Mouse (Mus musculus) left cerebral cortex, postnatal 4 days (tissue): Measurements from ENCODE around the gene Map4k2. TPM values are rescaled to one million over a fixed set of nuclear protein-coding genes. Genes with fewer than 3 reads are reported as not detected.
A peak's percentile ranks its signal among the peaks of the same experiment; 100 is the strongest.
"Not testable (repeated sequence)": the region's sequence is repeated elsewhere in the genome, so short reads cannot be mapped to it uniquely, and the experiment has no call there.

ENCODE experiments used
- DNase-seq: peaks from one replicate; pipeline ENCODE4 v3.0.0-alpha.2; 2022
- intact Hi-C: fragments of 180-260 bp; cut with DNase I; formaldehyde crosslinking; loops from one replicate; pipeline ENCODE4 v1.15.1; 2025
- total RNA-seq, 2 experiments: library from RNA; stranded (reverse); gene quantifications; 2 replicates each; pipeline ENCODE4 v1.2.3; 2021

Map4k2 gene
- 100 to 1,000 TPM in 1 of 2 experiments, 10 to 100 TPM in 1; 91.7 to 102 TPM for total RNA-seq

DNA sequence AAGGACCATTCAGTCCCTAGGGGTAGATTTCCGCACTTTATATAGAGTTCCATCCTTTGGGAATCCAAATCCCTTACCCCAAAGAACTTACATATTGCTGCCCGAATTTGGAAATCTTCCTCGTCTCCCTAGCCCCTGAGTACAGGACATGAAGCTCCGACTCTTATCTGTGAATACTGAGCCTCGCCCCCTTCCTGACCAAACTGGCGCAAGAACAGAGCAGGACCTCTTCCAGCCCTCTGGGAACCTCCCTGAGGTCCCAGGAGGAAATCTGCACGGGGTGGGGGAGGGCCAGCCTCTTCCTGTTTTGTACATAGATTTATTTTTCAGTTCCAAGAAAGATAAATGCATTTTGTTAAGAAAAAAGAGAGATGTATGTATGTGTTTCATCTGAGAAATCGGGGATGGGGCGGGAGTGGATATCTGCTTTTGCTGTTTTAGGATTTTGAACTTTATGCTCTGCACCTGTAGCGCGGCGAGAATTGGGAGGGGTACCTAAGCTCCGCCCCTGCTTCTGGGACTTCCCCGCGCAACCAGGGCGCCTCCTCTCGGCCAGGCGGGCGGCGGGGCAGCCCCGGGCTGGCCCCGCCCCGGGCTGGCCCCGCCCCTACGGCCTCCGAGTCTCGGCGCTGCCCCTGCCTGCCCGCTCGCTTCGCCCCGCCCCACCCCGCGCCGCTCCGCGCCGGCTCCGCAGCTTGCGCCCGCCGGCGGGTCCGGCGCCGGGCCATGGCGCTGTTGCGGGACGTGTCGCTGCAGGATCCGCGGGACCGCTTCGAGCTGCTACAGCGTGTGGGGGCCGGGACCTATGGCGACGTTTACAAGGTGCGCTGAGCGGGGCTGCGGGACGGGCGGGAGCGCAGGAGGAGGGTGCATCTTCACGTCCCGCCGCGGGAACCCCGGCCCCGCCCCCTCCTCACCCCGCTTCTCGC lies at the start of gene Map4k2:
TSS of gene Map4k2 (plus strand) at position 612 of the 929 bp plus-strand sequence.
- intact Hi-C loops: no loop called here
- DNase-seq: peak; percentile 75

DNA sequence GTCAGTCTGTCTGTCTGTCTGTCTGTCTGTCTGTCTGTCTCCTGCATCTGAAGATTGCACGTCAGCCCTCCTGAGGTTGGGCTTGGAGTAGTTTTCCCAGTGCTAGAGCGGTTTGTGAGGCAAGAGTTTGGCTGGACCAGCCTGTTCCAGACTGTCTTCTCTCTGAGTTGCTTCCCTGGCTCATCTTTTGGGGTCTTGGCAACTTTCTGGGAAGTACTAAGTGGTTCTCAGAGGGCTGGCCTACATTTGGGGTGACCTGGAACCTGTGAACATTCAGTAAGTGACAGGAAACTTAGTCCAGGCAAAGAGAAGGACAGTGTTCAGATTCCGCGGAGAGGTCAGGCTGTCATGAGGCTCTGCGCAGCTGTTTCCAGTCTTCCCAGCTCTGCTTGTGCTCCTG lies 48.7 kb upstream of the Map4k2 start:
- no peak for DNase-seq
- intact Hi-C loops: no loop called here

- intact Hi-C loops: no loop called here
Observed at GRCm38 (mm10) chr19:6294301-6294700, 46.6 kb upstream of the Map4k2 start.

GRCm38 (mm10) chr19:6296551-6297210 lies 44.3 kb upstream of the Map4k2 start:
- intact Hi-C loops: no loop called here
- no peak for DNase-seq

More at GRCm38 (mm10) chr19:6294301-6294700, 46.6 kb upstream of the Map4k2 start:
- no peak for DNase-seq

GRCm38 (mm10) chr19:6297641-6298040 lies 43.3 kb upstream of the Map4k2 start:
- DNase-seq: no peak
- intact Hi-C loops: no loop called here

GRCm38 (mm10) chr19:6299003-6299402 lies 41.9 kb upstream of the Map4k2 start:
- no peak for DNase-seq
- intact Hi-C loops: no loop called here

- DNase-seq: no peak
- intact Hi-C loops: no loop called here
Observed at GRCm38 (mm10) chr19:6299450-6300267, 41.3 kb upstream of the Map4k2 start.

DNA sequence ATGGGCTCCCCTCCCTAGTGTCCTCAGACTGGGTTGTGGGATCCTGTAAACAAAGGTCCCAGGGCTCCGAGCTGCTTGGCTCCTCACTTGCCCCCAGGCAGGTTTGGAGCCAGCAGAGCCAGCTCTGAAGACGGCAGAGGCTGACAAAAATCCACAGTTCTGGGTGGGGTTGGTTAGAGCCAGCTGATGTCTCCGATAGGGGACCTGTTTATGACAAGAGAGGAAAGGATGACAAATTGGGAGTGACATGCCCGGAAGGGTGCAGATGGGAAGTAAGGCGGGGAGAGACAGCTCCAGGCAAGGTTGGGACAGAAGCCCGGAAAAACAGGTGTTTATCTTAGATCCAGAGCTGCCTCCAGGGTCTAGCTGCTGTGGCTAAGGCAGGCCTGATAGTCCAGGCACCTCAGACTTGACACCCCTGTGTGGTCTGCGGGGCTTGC lies 40.5 kb upstream of the Map4k2 start:
- peak; percentile 64 for DNase-seq
- intact Hi-C loops: no loop called here

DNA sequence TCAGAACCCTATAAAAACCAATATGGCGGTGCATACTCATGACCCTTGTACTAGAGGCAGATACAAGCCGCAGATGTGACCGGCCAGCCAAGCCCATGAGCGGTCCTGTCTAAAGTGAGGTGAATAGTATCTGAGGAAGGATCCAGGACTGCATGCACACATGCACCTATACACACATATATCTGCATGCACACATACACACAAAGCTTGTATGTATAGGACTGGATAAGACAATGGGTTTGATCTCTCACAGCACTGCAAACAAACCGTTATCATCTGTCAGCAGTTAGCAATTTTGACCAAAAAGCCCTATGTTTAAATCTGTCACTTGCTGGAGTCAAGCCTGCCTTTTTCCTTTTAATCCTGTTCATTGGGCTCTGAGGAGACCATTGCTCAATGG lies 38.8 kb upstream of the Map4k2 start:
- no peak for DNase-seq
- intact Hi-C loops: no loop called here

- intact Hi-C loops: no loop called here
- peak; percentile 90 for DNase-seq
Observed at GRCm38 (mm10) chr19:6302522-6302921, 38.4 kb upstream of the Map4k2 start.

- intact Hi-C loops: no loop called here
- peak; percentile 37 for DNase-seq
Observed at GRCm38 (mm10) chr19:6303831-6304230, 37.1 kb upstream of the Map4k2 start.

DNA sequence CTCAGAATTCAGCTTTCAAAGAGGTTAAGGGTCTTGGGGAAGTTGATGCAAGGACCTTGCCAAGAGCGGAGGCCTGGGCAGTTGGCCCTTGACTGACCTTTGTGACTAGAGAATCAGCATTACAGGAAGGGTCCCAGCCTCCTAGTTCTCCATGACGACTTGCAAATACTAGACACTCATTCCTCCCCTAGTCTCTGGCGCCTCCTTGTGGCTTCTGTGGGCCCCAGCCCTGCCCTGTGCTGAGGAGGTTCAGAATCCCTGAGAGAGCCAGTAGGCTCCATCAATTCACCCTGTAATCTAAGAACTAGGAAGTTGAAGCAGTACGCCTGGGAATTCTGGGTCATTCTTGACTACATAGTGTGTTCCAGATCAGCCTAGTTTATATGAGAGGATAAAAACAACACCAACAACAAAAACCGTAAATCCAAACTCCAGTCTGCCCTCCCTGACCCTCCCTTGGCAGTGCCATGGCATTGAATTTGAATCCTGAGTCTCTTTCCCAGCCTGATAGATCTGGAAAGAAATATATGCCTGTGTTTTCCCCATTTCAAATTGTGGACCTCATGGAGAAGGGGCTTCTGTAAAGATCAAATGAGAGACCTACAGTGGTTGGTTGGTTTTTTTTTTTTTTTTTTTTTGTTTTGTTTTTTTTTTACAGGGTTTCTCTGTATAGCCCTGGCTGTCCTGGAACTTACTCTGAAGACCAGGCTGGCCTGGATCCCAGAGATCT lies 36.0 kb upstream of the Map4k2 start:
- peak; percentile 94 for DNase-seq
- intact Hi-C loops: no loop called here

GRCm38 (mm10) chr19:6305517-6306115 lies 35.3 kb upstream of the Map4k2 start:
- DNase-seq: no peak
- intact Hi-C loops: no loop called here

DNA sequence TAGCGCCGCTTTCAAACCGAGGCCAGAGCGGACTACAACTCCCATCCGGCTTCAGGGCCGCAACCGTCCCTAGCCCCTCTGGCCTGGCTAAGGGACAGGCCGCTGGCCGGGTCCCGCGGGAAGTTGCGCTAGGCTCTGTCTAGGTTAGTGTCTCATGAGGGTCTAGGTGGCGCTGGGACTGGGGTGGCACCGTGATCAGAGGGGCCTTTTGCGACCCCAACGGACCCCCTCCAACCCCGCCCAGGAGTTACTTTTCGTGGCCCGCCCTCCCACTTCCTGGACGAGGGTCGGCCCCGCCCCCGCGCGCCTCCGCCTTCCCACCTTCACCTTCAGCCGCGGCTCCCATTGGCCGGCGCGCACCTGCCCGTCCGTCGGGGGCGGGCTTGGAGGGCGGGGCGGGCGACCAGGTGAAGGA lies 34.8 kb upstream of the Map4k2 start, which contains the start of gene Cdc42bpg:
TSS of gene Cdc42bpg (plus strand) at position 320 of the 415 bp plus-strand sequence.
- DNase-seq: peak; percentile 74
- intact Hi-C loops: no loop called here

GRCm38 (mm10) chr19:6306586-6306985 lies 34.3 kb upstream of the Map4k2 start:
- intact Hi-C loops: no loop called here
- peak; percentile 83 for DNase-seq

DNA sequence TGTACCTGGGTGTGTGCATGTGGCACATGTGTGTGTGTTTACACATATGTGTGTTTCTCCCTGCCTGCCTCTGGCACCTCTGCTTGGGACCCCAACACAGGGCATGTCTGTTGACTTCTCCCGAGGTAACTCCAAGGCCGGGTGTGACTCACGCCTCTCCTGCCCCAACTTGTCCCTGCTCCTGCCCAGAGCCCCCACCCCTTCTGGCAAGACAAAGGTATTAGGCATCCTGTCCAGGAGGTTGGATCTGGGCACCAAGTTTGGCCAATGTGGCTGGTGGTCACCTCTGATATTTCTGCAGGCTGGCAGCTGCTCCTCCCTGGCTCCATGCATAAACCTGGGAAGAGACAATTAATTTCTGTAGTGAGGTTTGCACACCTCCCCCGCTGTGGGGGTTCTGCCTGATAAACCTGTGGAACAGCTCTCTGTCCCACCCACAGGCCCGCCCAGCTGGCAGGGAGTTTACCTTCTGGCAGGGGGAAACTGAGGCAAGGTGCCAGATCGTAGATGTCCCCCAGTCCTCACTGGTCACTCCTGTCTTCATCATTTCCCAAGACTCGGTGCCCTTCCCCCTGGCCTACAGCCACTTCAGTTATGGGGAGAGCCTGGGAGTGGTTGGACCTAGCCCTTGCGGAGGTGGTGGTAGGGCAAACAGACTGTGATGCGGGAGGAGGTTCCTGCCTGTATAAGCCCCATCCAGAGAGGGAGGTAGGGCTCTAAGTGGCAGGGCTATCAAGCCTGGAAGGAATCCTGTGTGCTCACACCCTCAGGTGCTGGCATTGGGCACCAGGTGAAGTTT lies 33.0 kb upstream of the Map4k2 start:
- intact Hi-C loops: no loop called here

DNA sequence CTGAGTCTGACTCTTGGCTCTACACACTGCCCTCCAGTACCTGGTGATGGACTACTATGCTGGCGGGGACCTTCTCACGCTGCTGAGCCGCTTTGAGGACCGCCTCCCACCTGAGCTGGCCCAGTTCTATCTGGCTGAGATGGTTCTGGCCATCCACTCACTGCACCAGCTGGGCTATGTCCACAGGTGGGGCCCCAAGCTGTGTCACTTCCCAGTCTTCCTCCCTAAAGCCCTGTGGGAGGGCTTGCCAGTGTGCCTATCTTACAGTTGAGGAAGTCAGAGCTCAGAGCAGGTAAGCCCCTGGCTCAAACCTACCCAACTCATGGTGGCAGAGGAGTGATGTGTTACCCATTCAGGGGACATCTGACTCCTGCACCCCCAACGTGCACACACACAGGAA lies 30.8 kb upstream of the Map4k2 start:
- DNase-seq: no peak
- intact Hi-C loops: no loop called here

More for the DNA sequence above, 33.0 kb upstream of the Map4k2 start:
- no peak for DNase-seq

DNA sequence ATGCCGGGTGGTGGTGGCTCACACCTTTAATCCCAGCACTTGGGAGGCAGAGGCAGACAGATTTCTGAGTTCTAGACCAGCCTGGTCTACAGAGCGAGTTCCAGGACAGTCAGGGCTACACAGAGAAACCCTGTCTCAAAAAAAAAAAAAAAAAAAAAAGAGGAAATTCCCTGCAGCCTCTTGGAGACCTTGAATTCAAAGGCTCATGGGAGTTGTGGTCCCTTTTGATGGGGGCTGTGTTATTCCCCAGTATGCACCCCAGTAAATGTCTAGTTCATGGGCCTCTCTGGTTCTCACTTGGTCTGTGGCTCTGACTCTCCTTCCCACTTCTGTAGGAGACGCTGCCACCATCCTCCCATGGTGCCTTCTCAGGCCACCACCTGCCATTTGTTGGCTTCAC lies 29.2 kb upstream of the Map4k2 start:
- intact Hi-C loops, DNase-seq: not testable (repeated sequence)

GRCm38 (mm10) chr19:6313796-6314195 lies 27.1 kb upstream of the Map4k2 start:
- intact Hi-C loops: no loop called here
- DNase-seq: no peak
